Mouse (Mus musculus): ENCODE data around the gene Slc22a5. TPM values are rescaled to one million over a fixed set of nuclear protein-coding genes. Genes with fewer than 3 reads are reported as not detected.

Slc22a5 gene
- polyA plus RNA-seq, 1 experiment from 2014 or later: 12.9 TPM

DNA sequence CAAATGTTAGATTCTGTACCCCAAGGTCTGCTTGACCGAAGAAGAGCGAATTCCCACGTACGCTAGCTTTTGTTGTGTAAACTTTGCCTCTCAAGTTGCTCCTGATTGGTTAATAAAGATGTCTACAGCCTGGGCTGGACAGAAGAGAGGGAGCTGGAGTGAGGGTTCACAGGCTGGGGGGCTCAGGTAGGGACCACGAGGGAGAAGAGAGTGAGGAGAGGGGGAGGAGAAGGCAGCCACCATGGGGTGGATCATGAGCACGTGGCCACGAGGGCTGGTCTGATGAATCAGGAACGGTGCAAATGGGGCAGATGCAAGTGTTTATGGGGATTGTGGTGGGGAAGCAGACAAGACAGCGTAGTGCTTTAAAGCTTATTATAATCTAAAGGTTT is 13.1 kb upstream of the Slc22a5 start:
- no peak overlapping the region for H3K9ac ChIP-seq (ENCODE audit: low read depth, low read length)
- no peak overlapping the region for H3K4me3 ChIP-seq (ENCODE audit: low read length)
- peaks cover 15% of the 10 kb centered on the region for H3K4me1 ChIP-seq (ENCODE audit: control insufficient read depth, insufficient read depth, low read length)
- no peaks in the 10 kb centered on the region for H3K27me3 ChIP-seq (ENCODE audit: control insufficient read depth, insufficient read depth, low read length)
- 57% methylated on average over 9 of the region's 9 CpGs for WGBS
- H3K4me2 ChIP-seq (replicated peaks; ENCODE audit: low read depth, low read length): no peak overlapping the region
- peak overlapping the region; percentile 47; the same call in 1 of the 2 replicates for H3K27ac ChIP-seq (ENCODE audit: low read depth, low read length)
- no peaks in the 10 kb centered on the region for H3K9me3 ChIP-seq (ENCODE audit: control insufficient read depth, low read length)
- ATAC-seq (ENCODE audit: low FRiP score, low TSS enrichment): peak; percentile 35; the same call in 1 of the 2 replicates
- no peaks in the 10 kb centered on the region for H3K36me3 ChIP-seq (ENCODE audit: control insufficient read depth, insufficient read depth, low read length)

DNA sequence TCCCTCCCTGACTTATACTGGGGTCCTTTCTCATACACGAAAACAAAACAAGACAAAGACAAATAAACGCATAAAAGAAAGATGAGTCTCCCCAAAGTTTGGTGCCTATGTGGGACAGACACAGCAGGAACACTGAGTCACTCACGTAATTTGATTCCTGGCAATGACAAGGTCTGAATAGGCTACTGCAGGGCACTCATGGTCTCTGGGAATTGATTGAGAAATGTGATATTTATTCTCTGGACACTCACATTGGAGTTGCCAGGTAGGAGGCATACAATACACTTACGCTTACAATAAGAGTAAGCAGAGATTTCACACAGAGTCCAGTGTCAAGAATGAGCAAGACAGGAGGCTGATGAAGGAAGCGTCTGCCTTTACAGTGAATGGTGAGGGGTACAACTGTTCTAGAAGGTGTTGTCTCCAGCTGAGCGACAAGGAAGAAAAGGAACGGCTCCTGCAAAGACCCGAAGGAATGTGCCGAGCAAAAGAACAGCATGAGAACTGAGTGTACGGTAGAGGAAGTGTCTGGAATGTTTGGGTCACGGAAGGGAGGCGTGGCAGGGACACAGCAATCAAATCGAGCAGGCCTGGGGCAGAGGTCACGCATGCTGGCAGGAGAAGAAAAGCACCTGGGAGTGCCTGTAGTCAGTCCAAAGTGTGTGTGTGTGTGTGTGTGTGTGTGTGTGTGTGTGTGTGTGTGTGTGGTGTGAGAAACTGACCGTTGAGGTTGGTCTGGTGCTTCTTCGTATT is 12.5 kb upstream of the Slc22a5 start:
- peak; percentile 93 for ATAC-seq (ENCODE audit: low FRiP score, low TSS enrichment)
- H3K4me3 ChIP-seq (ENCODE audit: low read length): no peak overlapping the region

DNA sequence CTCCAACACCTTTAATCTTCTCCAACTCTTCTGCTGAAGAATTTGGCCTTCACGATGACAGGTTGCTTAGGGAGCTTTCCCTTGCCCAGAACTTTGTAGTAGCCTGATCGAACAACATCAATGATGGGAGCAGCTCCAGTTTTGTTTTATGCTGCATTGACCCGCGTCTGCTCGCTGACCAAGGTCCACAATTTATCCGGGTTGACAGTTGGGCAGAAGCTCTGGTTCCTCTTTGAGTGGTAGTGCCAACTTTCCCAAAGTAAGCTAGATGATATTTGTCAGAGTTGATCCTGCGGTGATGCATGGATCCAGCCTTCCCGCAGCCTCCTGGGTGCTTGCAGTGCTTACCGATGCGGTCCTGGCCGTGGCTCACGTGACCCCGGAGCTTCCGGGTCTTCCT is 11.3 kb upstream of the Slc22a5 start:
- no peaks in the 10 kb centered on the region for H3K9me3 ChIP-seq (ENCODE audit: control insufficient read depth, low read length)
- no peak overlapping the region for H3K9ac ChIP-seq (ENCODE audit: low read depth, low read length)
- no peaks in the 10 kb centered on the region for H3K27me3 ChIP-seq (ENCODE audit: control insufficient read depth, insufficient read depth, low read length)
- no peak for ATAC-seq (ENCODE audit: low FRiP score, low TSS enrichment)
- WGBS: 85% methylated on average over 14 of the region's 14 CpGs
- H3K36me3 ChIP-seq (ENCODE audit: control insufficient read depth, insufficient read depth, low read length): no peaks in the 10 kb centered on the region
- H3K4me3 ChIP-seq (ENCODE audit: low read length): no peak overlapping the region
- no peak overlapping the region for H3K4me2 ChIP-seq (replicated peaks; ENCODE audit: low read depth, low read length)
- no peak overlapping the region for H3K27ac ChIP-seq (ENCODE audit: low read depth, low read length)
- H3K4me1 ChIP-seq (ENCODE audit: control insufficient read depth, insufficient read depth, low read length): peaks cover 15% of the 10 kb centered on the region

More for the DNA sequence above, 12.5 kb upstream of the Slc22a5 start:
- Histone ChIP-seq H3K9ac (ENCODE audit: low read depth, low read length) (no peak overlapping the region), H3K27ac (ENCODE audit: low read depth, low read length) (peak overlapping the region; percentile 65), H3K27me3 (ENCODE audit: control insufficient read depth, insufficient read depth, low read length) (no peaks in the 10 kb centered on the region), H3K9me3 (ENCODE audit: control insufficient read depth, low read length) (no peaks in the 10 kb centered on the region), H3K4me1 (ENCODE audit: control insufficient read depth, insufficient read depth, low read length) (peaks cover 15% of the 10 kb centered on the region), H3K4me2 (replicated peaks; ENCODE audit: low read depth, low read length) (peak overlapping the region; percentile 17; the same call in 1 of the 2 replicates), H3K36me3 (ENCODE audit: control insufficient read depth, insufficient read depth, low read length) (no peaks in the 10 kb centered on the region)
- WGBS: 17% methylated on average over 16 of the region's 16 CpGs

DNA sequence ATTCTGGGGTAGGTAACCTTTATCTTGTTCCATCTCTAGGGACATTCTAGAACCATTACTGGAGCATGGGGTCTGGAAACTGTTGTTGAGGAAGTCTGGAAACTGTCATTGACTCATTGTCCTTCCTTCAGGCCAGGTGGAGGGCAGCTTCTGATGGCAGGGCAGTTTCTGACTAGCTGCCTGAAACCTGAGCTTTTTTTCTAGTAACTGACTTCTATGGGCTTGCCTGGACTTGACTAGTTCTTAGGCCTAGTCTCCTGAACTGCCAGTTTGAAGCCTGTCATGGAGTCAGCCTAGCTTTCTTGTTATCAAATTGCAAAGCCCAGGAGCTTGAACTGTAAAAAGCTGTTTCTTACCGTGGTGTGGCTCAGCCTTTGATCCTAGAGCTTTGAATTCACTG is 9.5 kb upstream of the Slc22a5 start:
- H3K27me3 ChIP-seq (ENCODE audit: control insufficient read depth, insufficient read depth, low read length): no peaks in the 10 kb centered on the region
- H3K9ac ChIP-seq (ENCODE audit: low read depth, low read length): no peak overlapping the region
- H3K4me2 ChIP-seq (replicated peaks; ENCODE audit: low read depth, low read length): no peak overlapping the region
- no peak overlapping the region for H3K4me3 ChIP-seq (ENCODE audit: low read length)
- H3K4me1 ChIP-seq (ENCODE audit: control insufficient read depth, insufficient read depth, low read length): peaks cover 15% of the 10 kb centered on the region
- H3K9me3 ChIP-seq (ENCODE audit: control insufficient read depth, low read length): no peaks in the 10 kb centered on the region
- H3K27ac ChIP-seq (ENCODE audit: low read depth, low read length): no peak overlapping the region
- no peaks in the 10 kb centered on the region for H3K36me3 ChIP-seq (ENCODE audit: control insufficient read depth, insufficient read depth, low read length)
- no peak for ATAC-seq (ENCODE audit: low FRiP score, low TSS enrichment)
- WGBS: 46% methylated on average over 1 of the region's 1 CpGs

- Histone ChIP-seq H3K36me3 (ENCODE audit: control insufficient read depth, insufficient read depth, low read length) (no peaks in the 10 kb centered on the region), H3K9me3 (ENCODE audit: control insufficient read depth, low read length) (no peaks in the 10 kb centered on the region), H3K4me3 (ENCODE audit: low read length) (no peak overlapping the region), H3K27me3 (ENCODE audit: control insufficient read depth, insufficient read depth, low read length) (no peaks in the 10 kb centered on the region), H3K9ac (ENCODE audit: low read depth, low read length) (no peak overlapping the region), H3K27ac (ENCODE audit: low read depth, low read length) (no peak overlapping the region), H3K4me1 (ENCODE audit: control insufficient read depth, insufficient read depth, low read length) (peaks cover 15% of the 10 kb centered on the region), H3K4me2 (replicated peaks; ENCODE audit: low read depth, low read length) (no peak overlapping the region)
- 90% methylated on average over 6 of the region's 6 CpGs for WGBS
- no peak for ATAC-seq (ENCODE audit: low FRiP score, low TSS enrichment)
Observed at GRCm38 (mm10) chr11:53899981-53900380, 8.5 kb upstream of the Slc22a5 start.

- H3K9ac ChIP-seq (ENCODE audit: low read depth, low read length): no peak overlapping the region
- H3K4me1 ChIP-seq (ENCODE audit: control insufficient read depth, insufficient read depth, low read length): peaks cover 9% of the 10 kb centered on the region
- H3K4me2 ChIP-seq (replicated peaks; ENCODE audit: low read depth, low read length): no peak overlapping the region
- H3K4me3 ChIP-seq (ENCODE audit: low read length): no peak overlapping the region
- no peak overlapping the region for H3K27ac ChIP-seq (ENCODE audit: low read depth, low read length)
- H3K27me3 ChIP-seq (ENCODE audit: control insufficient read depth, insufficient read depth, low read length): no peaks in the 10 kb centered on the region
- WGBS: 40% methylated on average over 3 of the region's 3 CpGs
- ATAC-seq (ENCODE audit: low FRiP score, low TSS enrichment): no peak
- H3K9me3 ChIP-seq (ENCODE audit: control insufficient read depth, low read length): no peaks in the 10 kb centered on the region
- no peaks in the 10 kb centered on the region for H3K36me3 ChIP-seq (ENCODE audit: control insufficient read depth, insufficient read depth, low read length)
Observed at GRCm38 (mm10) chr11:53899004-53899403, 7.5 kb upstream of the Slc22a5 start.

- H3K36me3 ChIP-seq (ENCODE audit: control insufficient read depth, insufficient read depth, low read length): no peaks in the 10 kb centered on the region
- H3K27me3 ChIP-seq (ENCODE audit: control insufficient read depth, insufficient read depth, low read length): no peaks in the 10 kb centered on the region
- H3K4me2 ChIP-seq (replicated peaks; ENCODE audit: low read depth, low read length): no peak overlapping the region
- no peak overlapping the region for H3K9ac ChIP-seq (ENCODE audit: low read depth, low read length)
- no peak for ATAC-seq (ENCODE audit: low FRiP score, low TSS enrichment)
- H3K9me3 ChIP-seq (ENCODE audit: control insufficient read depth, low read length): no peaks in the 10 kb centered on the region
- H3K4me3 ChIP-seq (ENCODE audit: low read length): no peak overlapping the region
- no peaks in the 10 kb centered on the region for H3K4me1 ChIP-seq (ENCODE audit: control insufficient read depth, insufficient read depth, low read length)
- 77% methylated on average over 6 of the region's 6 CpGs for WGBS
- H3K27ac ChIP-seq (ENCODE audit: low read depth, low read length): no peak overlapping the region
Observed at GRCm38 (mm10) chr11:53896935-53897334, 5.5 kb upstream of the Slc22a5 start.

- no peak overlapping the region for H3K4me2 ChIP-seq (replicated peaks; ENCODE audit: low read depth, low read length)
- no peak overlapping the region for H3K4me3 ChIP-seq (ENCODE audit: low read length)
- H3K4me1 ChIP-seq (ENCODE audit: control insufficient read depth, insufficient read depth, low read length): peaks cover 8% of the 10 kb centered on the region; the same call in 1 of the 2 replicates
- H3K27ac ChIP-seq (ENCODE audit: low read depth, low read length): no peak overlapping the region
- no peaks in the 10 kb centered on the region for H3K36me3 ChIP-seq (ENCODE audit: control insufficient read depth, insufficient read depth, low read length)
- H3K9me3 ChIP-seq (ENCODE audit: control insufficient read depth, low read length): no peaks in the 10 kb centered on the region
- H3K27me3 ChIP-seq (ENCODE audit: control insufficient read depth, insufficient read depth, low read length): no peaks in the 10 kb centered on the region
- 75% methylated on average over 2 of the region's 2 CpGs for WGBS
- no peak overlapping the region for H3K9ac ChIP-seq (ENCODE audit: low read depth, low read length)
- ATAC-seq (ENCODE audit: low FRiP score, low TSS enrichment): no peak
Observed at GRCm38 (mm10) chr11:53893451-53893850, 2.0 kb upstream of the Slc22a5 start.

DNA sequence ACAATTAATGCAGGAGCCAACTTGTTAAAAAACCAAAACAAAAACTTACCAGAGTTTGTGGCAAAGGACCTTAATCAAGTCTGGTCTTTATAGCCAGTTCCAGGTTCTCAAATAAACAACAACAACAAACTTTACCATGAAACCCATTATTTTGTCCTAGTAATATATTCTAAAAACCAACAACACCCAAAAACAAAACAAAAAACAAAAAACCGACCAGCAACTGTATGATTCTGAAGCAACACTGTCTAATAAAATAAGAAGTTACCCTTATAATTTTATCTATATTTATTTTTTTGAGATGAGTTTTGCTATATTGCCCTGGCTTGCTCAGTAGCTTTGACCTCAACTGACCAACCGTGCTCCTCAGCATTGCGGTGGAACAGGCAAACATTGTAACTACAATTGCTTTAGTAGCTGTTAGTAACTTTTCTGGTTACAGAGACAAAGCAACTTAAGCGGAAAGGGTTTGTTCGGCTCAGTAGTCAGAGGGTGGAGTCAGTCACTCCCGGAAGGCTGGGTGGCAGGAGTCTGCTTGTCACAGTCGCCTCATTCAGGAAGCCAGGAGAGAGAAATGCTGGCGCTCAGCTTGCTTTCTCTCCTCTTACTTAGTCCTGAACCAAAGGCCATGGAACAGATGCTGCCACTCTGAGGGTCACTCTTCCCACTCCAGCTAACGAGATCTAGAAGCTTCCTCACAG is 1.4 kb upstream of the Slc22a5 start:
- Histone ChIP-seq H3K4me2 (replicated peaks; ENCODE audit: low read depth, low read length) (no peak overlapping the region), H3K4me1 (ENCODE audit: control insufficient read depth, insufficient read depth, low read length) (peaks cover 12% of the 10 kb centered on the region; the same call in 1 of the 2 replicates), H3K27me3 (ENCODE audit: control insufficient read depth, insufficient read depth, low read length) (no peaks in the 10 kb centered on the region), H3K36me3 (ENCODE audit: control insufficient read depth, insufficient read depth, low read length) (no peaks in the 10 kb centered on the region), H3K9me3 (ENCODE audit: control insufficient read depth, low read length) (no peaks in the 10 kb centered on the region), H3K9ac (ENCODE audit: low read depth, low read length) (no peak overlapping the region), H3K27ac (ENCODE audit: low read depth, low read length) (no peak overlapping the region; the same call in 1 of the 2 replicates), H3K4me3 (ENCODE audit: low read length) (no peak overlapping the region)
- 35% methylated on average over 9 of the region's 9 CpGs for WGBS
- no peak for ATAC-seq (ENCODE audit: low FRiP score, low TSS enrichment)

Measured in kidney, embryonic 14.5 days (tissue).